Mouse (Mus musculus) lung, adult 2 months (tissue): ENCODE results near the gene Col6a4.

ENCODE experiments used
- CTCF ChIP-seq: fragments of 200-500 bp; IDR thresholded peaks from 2 replicates; pipeline ENCODE4 v1.5.1; 2011; ENCODE audit warnings: mild to moderate bottlenecking, low read length, control low read depth; ENCODE audit not compliant: insufficient read depth
- POLR2A ChIP-seq: fragments of 200-500 bp; IDR thresholded peaks from 2 replicates; pipeline ENCODE4 v1.6.1; 2011; ENCODE audit warnings: low read depth, mild to moderate bottlenecking, control low read depth, low read length, borderline replicate concordance; ENCODE audit errors: extremely low read depth

DNA sequence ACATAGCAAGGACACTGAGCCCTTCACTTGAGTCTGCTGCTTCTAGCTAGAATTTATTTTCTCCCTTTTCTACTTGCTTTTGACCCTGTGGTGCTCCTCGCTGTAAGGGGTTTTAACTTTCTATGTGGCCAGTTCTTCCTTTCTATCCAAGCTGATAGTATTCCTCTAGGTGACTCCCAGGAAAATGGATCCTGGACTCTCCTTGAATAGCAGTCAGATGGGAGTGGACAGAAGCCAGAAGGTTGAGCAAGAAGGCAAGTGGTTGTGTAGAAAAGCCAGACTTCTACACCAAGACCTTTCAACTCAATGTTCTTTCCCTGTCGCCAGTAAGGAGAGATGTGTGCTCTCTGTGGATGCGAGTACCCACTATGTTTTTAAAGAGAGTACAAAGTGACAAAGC is 80.9 kb downstream of the Col6a4 start:
- TF ChIP-seq POLR2A (no peak), CTCF (no peak)
